Mouse (Mus musculus) MEL (cell line): ENCODE results near the gene Taf6. TPM values are rescaled to one million over a fixed set of nuclear protein-coding genes. Genes with fewer than 3 reads are reported as not detected.

Experiments
- DNase-seq: peaks from one replicate; pipeline ENCODE4 v3.0.0; 2011; ENCODE audit warnings: low read depth, low spot score
- H3K27ac ChIP-seq: 2 replicates; pipeline ENCODE4 v1.5.1; 2012; ENCODE audit warnings: low read depth, mild to moderate bottlenecking, control low read depth, low read length, moderate library complexity; ENCODE audit not compliant: control insufficient read depth
- H3K27me3 ChIP-seq, 2 experiments: fragments of 150-350 bp in 1 of 2; sonication (generic) in 1 of 2; 2 replicates each; pipeline ENCODE4 v1.6.1; 2012; ENCODE audit warnings: low read length in 2 of 2, mild to moderate bottlenecking in 2 of 2, improper control_type of control experiment in 1 of 2, moderate library complexity in 1 of 2; ENCODE audit not compliant: insufficient read depth in 2 of 2, control insufficient read depth in 1 of 2
- H3K36me3 ChIP-seq, 2 experiments: 2 replicates each; pipeline ENCODE4 v1.6.1; 2012 to 2014; ENCODE audit warnings: low read length in 2 of 2, improper control_type of control experiment in 1 of 2, inconsistent platforms in 1 of 2, mild to moderate bottlenecking in 1 of 2; ENCODE audit not compliant: insufficient read depth in 2 of 2, control insufficient read depth in 1 of 2
- H3K4me1 ChIP-seq, 2 experiments: fragments of 150-350 bp in 1 of 2; sonication (generic) in 1 of 2; 2 replicates each; pipeline ENCODE4 v1.6.1; 2012; ENCODE audit warnings: low read length in 2 of 2, improper control_type of control experiment in 1 of 2, mild to moderate bottlenecking in 1 of 2; ENCODE audit not compliant: insufficient read depth in 2 of 2, control insufficient read depth in 1 of 2
- H3K4me3 ChIP-seq, 2 experiments: fragments of 150-350 bp in 1 of 2; sonication (generic) in 1 of 2; 2 replicates each; pipeline ENCODE4 v1.5.1; 2012; ENCODE audit warnings: low read depth in 2 of 2, low read length in 2 of 2, mild to moderate bottlenecking in 2 of 2, moderate library complexity in 2 of 2, control low read depth in 1 of 2, improper control_type of control experiment in 1 of 2; ENCODE audit not compliant: control insufficient read depth in 1 of 2, insufficient read depth in 1 of 2
- H3K79me2 ChIP-seq: 2 replicates; pipeline ENCODE4 v1.6.1; 2012; ENCODE audit warnings: mild to moderate bottlenecking, low read length, moderate library complexity; ENCODE audit not compliant: control insufficient read depth, poor library complexity, insufficient read depth
- H3K9ac ChIP-seq: 2 replicates; pipeline ENCODE4 v1.6.1; 2012; ENCODE audit warnings: low read depth, mild to moderate bottlenecking, control low read depth, low read length, moderate library complexity; ENCODE audit not compliant: control insufficient read depth, poor library complexity, severe bottlenecking
- H3K9me3 ChIP-seq: fragments of 150-350 bp; sonication (generic); replicated peaks from 2 replicates; pipeline ENCODE4 v1.6.1; 2012; ENCODE audit warnings: mild to moderate bottlenecking, low read length, improper control_type of control experiment, moderate library complexity; ENCODE audit not compliant: insufficient read depth
- BHLHE40 ChIP-seq: IDR thresholded peaks from 2 replicates; pipeline ENCODE4 v1.6.1; 2012; ENCODE audit warnings: low read depth, mild to moderate bottlenecking, inconsistent platforms, low read length, improper control_type of control experiment, borderline replicate concordance
- CHD2 ChIP-seq: IDR thresholded peaks from 2 replicates; pipeline ENCODE4 v1.6.1; 2011; ENCODE audit warnings: low read length, improper control_type of control experiment
- CTCF ChIP-seq, 3 experiments: IDR thresholded peaks in 2 of 3; conservative IDR thresholded peaks in 1 of 3; 2 replicates each; pipeline ENCODE4 v1.5.1; 2011 to 2012; ENCODE audit warnings: low read length in 3 of 3, low read depth in 2 of 3, mild to moderate bottlenecking in 2 of 3, improper control_type of control experiment in 1 of 3, inconsistent platforms in 1 of 3, mixed read lengths in 1 of 3, moderate library complexity in 1 of 3; ENCODE audit not compliant: control insufficient read depth in 1 of 3, insufficient read depth in 1 of 3, poor library complexity in 1 of 3, severe bottlenecking in 1 of 3
- E2F4 ChIP-seq: IDR thresholded peaks from 2 replicates; pipeline ENCODE4 v1.6.1; 2011; ENCODE audit warnings: low read depth, low read length, improper control_type of control experiment, borderline replicate concordance
- EP300 ChIP-seq, 2 experiments: IDR thresholded peaks; 2 replicates each; pipeline ENCODE4 v1.6.1; 2011; ENCODE audit warnings: improper control_type of control experiment in 2 of 2, low read length in 2 of 2, low read depth in 1 of 2, mild to moderate bottlenecking in 1 of 2
- ETS1 ChIP-seq: IDR thresholded peaks from 2 replicates; pipeline ENCODE4 v1.6.1; 2012; ENCODE audit warnings: low read depth, mild to moderate bottlenecking, inconsistent platforms, low read length, improper control_type of control experiment, moderate library complexity
- GABPA ChIP-seq: IDR thresholded peaks from 2 replicates; pipeline ENCODE4 v1.6.1; 2012; ENCODE audit warnings: low read depth, mild to moderate bottlenecking, inconsistent platforms, low read length, improper control_type of control experiment, moderate library complexity
- GATA1 ChIP-seq: IDR thresholded peaks from 2 replicates; pipeline ENCODE4 v1.6.1; 2011; ENCODE audit warnings: low read depth, low read length, improper control_type of control experiment
- HCFC1 ChIP-seq: IDR thresholded peaks from 2 replicates; pipeline ENCODE4 v1.6.1; 2012; ENCODE audit warnings: low read depth, mild to moderate bottlenecking, inconsistent platforms, low read length, improper control_type of control experiment, moderate library complexity
- JUND ChIP-seq: IDR thresholded peaks from 2 replicates; pipeline ENCODE4 v1.6.1; 2011; ENCODE audit warnings: low read depth, mild to moderate bottlenecking, improper control_type of control experiment, low read length
- KAT2A ChIP-seq: conservative IDR thresholded peaks from 2 replicates; pipeline ENCODE4 v1.6.1; 2012; ENCODE audit warnings: low read depth, low read length, improper control_type of control experiment, inconsistent platforms
- MAFK ChIP-seq: IDR thresholded peaks from 2 replicates; pipeline ENCODE4 v1.6.1; 2011; ENCODE audit warnings: low read depth, mild to moderate bottlenecking, low read length, improper control_type of control experiment, borderline replicate concordance
- MAZ ChIP-seq: IDR thresholded peaks from 2 replicates; pipeline ENCODE4 v1.6.1; 2012; ENCODE audit warnings: low read depth, mild to moderate bottlenecking, inconsistent platforms, low read length, improper control_type of control experiment
- MXI1 ChIP-seq: IDR thresholded peaks from 2 replicates; pipeline ENCODE4 v1.6.1; 2011; ENCODE audit warnings: mild to moderate bottlenecking, low read depth, low read length, improper control_type of control experiment
- MYB ChIP-seq: IDR thresholded peaks from 2 replicates; pipeline ENCODE4 v1.6.1; 2011; ENCODE audit warnings: mild to moderate bottlenecking, low read depth, low read length, improper control_type of control experiment
- MYC ChIP-seq: IDR thresholded peaks from 2 replicates; pipeline ENCODE4 v1.6.1; 2011; ENCODE audit warnings: low read depth, mild to moderate bottlenecking, low read length, improper control_type of control experiment, moderate library complexity
- NELFE ChIP-seq: IDR thresholded peaks from 2 replicates; pipeline ENCODE4 v1.6.1; 2011; ENCODE audit warnings: low read depth, low read length, improper control_type of control experiment
- POLR2A ChIP-seq, 2 experiments: IDR thresholded peaks; 2 replicates each; pipeline ENCODE4 v1.6.1; 2011 to 2012; ENCODE audit warnings: low read length in 2 of 2, mild to moderate bottlenecking in 2 of 2, control low read depth in 1 of 2, improper control_type of control experiment in 1 of 2, low read depth in 1 of 2, moderate library complexity in 1 of 2; ENCODE audit not compliant: control insufficient read depth in 1 of 2, insufficient read depth in 1 of 2, poor library complexity in 1 of 2
- POLR2AphosphoS2 ChIP-seq: IDR thresholded peaks from 2 replicates; pipeline ENCODE4 v1.6.1; 2011; ENCODE audit warnings: low read length, improper control_type of control experiment
- POLR2AphosphoS5 ChIP-seq: IDR thresholded peaks from 2 replicates; pipeline ENCODE4 v1.6.1; 2012; ENCODE audit warnings: low read depth, borderline replicate concordance, mild to moderate bottlenecking, inconsistent platforms, low read length, moderate library complexity, mixed read lengths
- RAD21 ChIP-seq: IDR thresholded peaks from 2 replicates; pipeline ENCODE4 v1.6.1; 2011; ENCODE audit warnings: mild to moderate bottlenecking, low read depth, low read length, improper control_type of control experiment
- RCOR1 ChIP-seq: IDR thresholded peaks from 2 replicates; pipeline ENCODE4 v1.6.1; 2012; ENCODE audit warnings: low read depth, mild to moderate bottlenecking, inconsistent platforms, low read length, improper control_type of control experiment
- SIN3A ChIP-seq: IDR thresholded peaks from 2 replicates; pipeline ENCODE4 v1.6.1; 2012; ENCODE audit warnings: low read length, improper control_type of control experiment, inconsistent platforms
- TAL1 ChIP-seq: IDR thresholded peaks from 2 replicates; pipeline ENCODE4 v1.6.1; 2012; ENCODE audit warnings: mild to moderate bottlenecking, inconsistent platforms, low read length, moderate library complexity, mixed read lengths
- TBP ChIP-seq: IDR thresholded peaks from 2 replicates; pipeline ENCODE4 v1.8.0; 2011; ENCODE audit warnings: low read depth, low read length, improper control_type of control experiment
- TCF12 ChIP-seq: IDR thresholded peaks from 2 replicates; pipeline ENCODE4 v1.6.1; 2014; ENCODE audit warnings: low read depth, mild to moderate bottlenecking, inconsistent platforms, low read length, improper control_type of control experiment, moderate library complexity
- UBTF ChIP-seq: IDR thresholded peaks from 2 replicates; pipeline ENCODE4 v1.6.1; 2012; ENCODE audit warnings: low read depth, mild to moderate bottlenecking, inconsistent platforms, low read length, improper control_type of control experiment, moderate library complexity, borderline replicate concordance; ENCODE audit not compliant: insufficient read depth
- USF1 ChIP-seq: IDR thresholded peaks from 2 replicates; pipeline ENCODE4 v1.6.1; 2014; ENCODE audit warnings: low read depth, mild to moderate bottlenecking, inconsistent platforms, low read length, improper control_type of control experiment, moderate library complexity
- USF2 ChIP-seq, 2 experiments: IDR thresholded peaks; 2 replicates each; pipeline ENCODE4 v1.6.1; 2011 to 2012; ENCODE audit warnings: improper control_type of control experiment in 2 of 2, low read length in 2 of 2, borderline replicate concordance in 1 of 2, inconsistent platforms in 1 of 2, low read depth in 1 of 2, mild to moderate bottlenecking in 1 of 2; ENCODE audit not compliant: insufficient read depth in 1 of 2
- ZKSCAN1 ChIP-seq: IDR thresholded peaks from 2 replicates; pipeline ENCODE4 v1.6.1; 2012; ENCODE audit warnings: low read depth, mild to moderate bottlenecking, inconsistent platforms, low read length, improper control_type of control experiment, moderate library complexity
- ZMIZ1 ChIP-seq: IDR thresholded peaks from 2 replicates; pipeline ENCODE4 v1.6.1; 2012; ENCODE audit warnings: low read depth, mild to moderate bottlenecking, inconsistent platforms, low read length, improper control_type of control experiment, moderate library complexity
- ZNF384 ChIP-seq: IDR thresholded peaks from 2 replicates; pipeline ENCODE4 v1.6.1; 2012; ENCODE audit warnings: low read depth, mild to moderate bottlenecking, inconsistent platforms, low read length, improper control_type of control experiment
- polyA plus RNA-seq, 2 experiments: library from polyadenylated mRNA; stranded (reverse) in 1 of 2; unstranded in 1 of 2; fragments of >175 nt in 1 of 2; fragments of >200 nt in 1 of 2; gene quantifications; 2 replicates each; pipeline versions ENCODE4 v1.2.1 to v1.2.4; 2012; ENCODE audit warnings: low replicate concordance in 2 of 2, low read depth in 1 of 2; ENCODE audit not compliant: insufficient read length in 2 of 2, insufficient read depth in 1 of 2, missing spikeins in 1 of 2
- total RNA-seq: library from RNA; depleted of rRNA; stranded (reverse); fragments of 300-350 nt; gene quantifications from 2 replicates; pipeline ENCODE4 v1.2.3, GENCODE M21; 2012

Gene Taf6
- total and polyA plus RNA-seq, 3 experiments: 52.6 to 94.7 TPM; not detected in 1

GRCm38 (mm10) chr5:138223287-138223686 lies 36.0 kb upstream of the Taf6 start:
- H3K9me3 ChIP-seq: no peaks in the 10 kb centered on the region
- peak; percentile 62 for DNase-seq
- no peak overlapping the region for H3K9ac ChIP-seq
- no peak overlapping the region for H3K27ac ChIP-seq
- H3K36me3 ChIP-seq: peaks cover 0 to 13% of the 10 kb centered on the region in 2 experiments; a peak in 2 of 4 replicates
- TF ChIP-seq POLR2AphosphoS2 (no peak), ZNF384 (peak; percentile 60), EP300 (IDR thresholded peaks at IDR 0.05; ENCODE audit: low read depth in 1 of 2, low read length in 2 of 2) (peak in 1 of 2 experiments; percentile 7; a peak in 1 of 4 replicates)
- H3K4me1 ChIP-seq: peaks cover 6 to 12% of the 10 kb centered on the region in 2 experiments
- H3K27me3 ChIP-seq: peaks cover 2% of the 10 kb centered on the region in 2 experiments; a peak in 1 of 4 replicates
- H3K4me3 ChIP-seq: no peak overlapping the region
- H3K79me2 ChIP-seq: no peaks in the 10 kb centered on the region

DNA sequence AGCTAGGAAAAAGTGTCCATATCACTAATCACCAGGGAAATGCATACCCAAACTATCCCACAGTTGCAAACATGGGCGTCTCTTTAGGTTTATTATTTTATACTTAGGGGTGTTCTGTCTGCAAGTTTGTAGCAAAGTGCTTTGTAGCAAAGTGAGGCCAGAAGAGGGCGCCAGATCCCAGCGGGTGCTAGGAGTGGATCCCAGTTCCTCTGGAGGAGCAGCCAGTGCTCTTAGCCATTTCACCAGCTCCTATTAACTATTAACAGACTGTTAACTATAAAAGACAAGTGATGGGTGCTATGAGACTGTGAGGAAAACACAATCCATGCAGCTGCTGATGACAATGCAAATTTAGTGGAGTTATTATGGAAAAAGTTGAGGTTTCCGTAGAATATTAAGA lies 34.9 kb upstream of the Taf6 start:
- Histone ChIP-seq H3K36me3 (peaks cover 0 to 5% of the 10 kb centered on the region in 2 experiments; a peak in 1 of 4 replicates), H3K4me3 (no peak overlapping the region), H3K9me3 (no peaks in the 10 kb centered on the region), H3K27ac (no peak overlapping the region), H3K4me1 (peaks cover 0 to 9% of the 10 kb centered on the region in 2 experiments; a peak in 2 of 4 replicates), H3K79me2 (no peaks in the 10 kb centered on the region), H3K9ac (no peak overlapping the region), H3K27me3 (peaks cover 2% of the 10 kb centered on the region in 2 experiments; a peak in 1 of 4 replicates)
- DNase-seq: peak; percentile 92
- TF ChIP-seq POLR2AphosphoS2: no peak
- TF ChIP-seq KAT2A: no peak
- no peak; the same call in 1 of the 2 replicates for TF ChIP-seq NELFE
- peak; percentile 96 to 99 (median 97) for TF ChIP-seq CTCF (IDR thresholded peaks at IDR 0.05 in 2 of 3, conservative IDR thresholded peaks at IDR 0.05 in 1 of 3; ENCODE audit: control insufficient read depth in 1 of 3, insufficient read depth in 1 of 3, low read depth in 2 of 3, low read length in 3 of 3, poor library complexity in 1 of 3, severe bottlenecking in 1 of 3)
- no peak; the same call in 1 of the 2 replicates for TF ChIP-seq BHLHE40
- no peak for TF ChIP-seq RCOR1
- TF ChIP-seq UBTF: no peak
- TF ChIP-seq ETS1: no peak
- TF ChIP-seq CHD2: no peak
- TF ChIP-seq ZKSCAN1: no peak
- TF ChIP-seq TAL1: no peak
- TF ChIP-seq E2F4: no peak
- TF ChIP-seq GABPA: no peak
- TF ChIP-seq MXI1: no peak
- no peak for TF ChIP-seq MAFK
- TF ChIP-seq JUND: no peak
- no peak for TF ChIP-seq ZNF384
- no peak for TF ChIP-seq GATA1
- TF ChIP-seq MYC: no peak
- peak; percentile 40; the same call in 1 of the 2 replicates for TF ChIP-seq TBP
- 0 out of 2 replicates have a peak, but pooled peaks have one; percentile 26 for TF ChIP-seq HCFC1
- no peak for TF ChIP-seq TCF12
- TF ChIP-seq ZMIZ1: no peak
- TF ChIP-seq USF2 (IDR thresholded peaks at IDR 0.05; ENCODE audit: borderline replicate concordance in 1 of 2, insufficient read depth in 1 of 2, low read depth in 1 of 2, low read length in 2 of 2): no peak
- TF ChIP-seq MYB: no peak
- TF ChIP-seq MAZ: peak; percentile 29; the same call in 1 of the 2 replicates
- peak; percentile 98 for TF ChIP-seq RAD21
- no peak for TF ChIP-seq POLR2A (IDR thresholded peaks at IDR 0.05; ENCODE audit: control insufficient read depth in 1 of 2, insufficient read depth in 1 of 2, low read depth in 1 of 2, low read length in 2 of 2, poor library complexity in 1 of 2)
- no peak; the same call in 1 of the 2 replicates for TF ChIP-seq SIN3A
- no peak for TF ChIP-seq USF1
- TF ChIP-seq POLR2AphosphoS5: no peak
